Mouse (Mus musculus) small intestine, adult 2 months (tissue): ENCODE measurements around the gene Wdr24. TPM values are rescaled to one million over a fixed set of nuclear protein-coding genes. Genes with fewer than 3 reads are reported as not detected.

Experiments
- H3K27ac ChIP-seq: fragments of 200-500 bp; 2 replicates; pipeline ENCODE4 v1.5.1; 2012; ENCODE audit warnings: low read depth, low read length, control low read depth, inconsistent platforms; ENCODE audit not compliant: insufficient read depth
- H3K27me3 ChIP-seq: fragments of 200-500 bp; 2 replicates; pipeline ENCODE4 v1.6.1; 2012; ENCODE audit warnings: mild to moderate bottlenecking, moderate library complexity, low read length, inconsistent platforms; ENCODE audit not compliant: control insufficient read depth, insufficient read depth
- H3K36me3 ChIP-seq: fragments of 200-500 bp; 2 replicates; pipeline ENCODE4 v1.6.1; 2012; ENCODE audit warnings: mild to moderate bottlenecking, low read length, control low read depth, inconsistent platforms; ENCODE audit not compliant: control insufficient read depth, insufficient read depth
- H3K4me1 ChIP-seq: fragments of 200-500 bp; 2 replicates; pipeline ENCODE4 v1.6.1; 2012; ENCODE audit warnings: low read length, inconsistent platforms, mixed read lengths; ENCODE audit not compliant: control insufficient read depth, insufficient read depth, insufficient read length
- H3K4me3 ChIP-seq: fragments of 200-500 bp; 2 replicates; pipeline ENCODE4 v1.5.1; 2012; ENCODE audit warnings: low read depth, mild to moderate bottlenecking, control low read depth, inconsistent platforms, low read length, moderate library complexity
- CTCF ChIP-seq: fragments of 200-500 bp; IDR thresholded peaks from 2 replicates; pipeline ENCODE4 v1.5.1; 2012; ENCODE audit warnings: low read depth, mild to moderate bottlenecking, control low read depth, inconsistent platforms, low read length, moderate library complexity, mixed read lengths; ENCODE audit not compliant: insufficient replicate concordance, insufficient read length; ENCODE audit errors: extremely low read depth
- POLR2A ChIP-seq: fragments of 200-500 bp; IDR thresholded peaks from 2 replicates; pipeline ENCODE4 v1.6.1; 2012; ENCODE audit warnings: low read depth, mild to moderate bottlenecking, control low read depth, inconsistent platforms, low read length, moderate library complexity
- WGBS: fragments of 180-500 bp; shearing (Covaris S2); methylation state at CpG from one replicate; pipeline ENCODE4 v1.1.7; 2018; 5-methylcytosine and 5-hydroxymethylcytosine counted together
- polyA plus RNA-seq: library from polyadenylated mRNA; depleted of rRNA; stranded (reverse); fragments of >200 nt; gene quantifications from 2 replicates; pipeline ENCODE4 v1.2.3, GENCODE M21; 2012; rRNA removed

Gene Wdr24
- 18.2 and 40.0 TPM in 2 replicates for polyA plus RNA-seq

DNA sequence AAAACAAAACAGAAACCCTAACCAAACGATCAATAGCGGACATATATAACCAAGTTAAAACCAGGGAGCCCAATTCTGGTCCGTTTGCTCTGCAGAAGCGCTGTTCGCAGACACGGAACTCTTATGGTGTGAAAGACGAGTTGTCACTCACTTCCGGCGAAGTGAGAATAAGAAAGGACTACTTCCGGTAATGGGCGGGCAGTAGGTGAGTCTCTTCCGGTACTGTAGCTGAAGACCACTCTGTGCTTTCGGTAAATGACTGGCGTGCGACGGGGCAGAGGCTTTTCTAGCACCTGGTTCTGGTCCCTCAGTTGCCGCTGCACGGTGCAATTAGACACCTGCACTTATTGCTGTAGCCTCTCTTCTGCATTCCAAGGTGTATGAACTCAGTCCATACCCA is at the start of gene Wdr24:
Wdr24 (plus strand) TSS at position 176 of the 400 bp plus-strand sequence.
- TF ChIP-seq CTCF: no peak
- no peak for TF ChIP-seq POLR2A
- H3K27ac ChIP-seq: peak within 1 kb of the TSS; percentile 52
- H3K36me3 ChIP-seq: peaks cover 11% of the 10 kb centered on the region
- peaks cover 21% of the 10 kb centered on the region for H3K4me1 ChIP-seq
- peaks cover 14% of the 10 kb centered on the region; the same call in 1 of the 2 replicates for H3K27me3 ChIP-seq
- H3K4me3 ChIP-seq: peak within 1 kb of the TSS; percentile 91
- WGBS: under 1% methylated on average over 18 of the region's 18 CpGs

DNA sequence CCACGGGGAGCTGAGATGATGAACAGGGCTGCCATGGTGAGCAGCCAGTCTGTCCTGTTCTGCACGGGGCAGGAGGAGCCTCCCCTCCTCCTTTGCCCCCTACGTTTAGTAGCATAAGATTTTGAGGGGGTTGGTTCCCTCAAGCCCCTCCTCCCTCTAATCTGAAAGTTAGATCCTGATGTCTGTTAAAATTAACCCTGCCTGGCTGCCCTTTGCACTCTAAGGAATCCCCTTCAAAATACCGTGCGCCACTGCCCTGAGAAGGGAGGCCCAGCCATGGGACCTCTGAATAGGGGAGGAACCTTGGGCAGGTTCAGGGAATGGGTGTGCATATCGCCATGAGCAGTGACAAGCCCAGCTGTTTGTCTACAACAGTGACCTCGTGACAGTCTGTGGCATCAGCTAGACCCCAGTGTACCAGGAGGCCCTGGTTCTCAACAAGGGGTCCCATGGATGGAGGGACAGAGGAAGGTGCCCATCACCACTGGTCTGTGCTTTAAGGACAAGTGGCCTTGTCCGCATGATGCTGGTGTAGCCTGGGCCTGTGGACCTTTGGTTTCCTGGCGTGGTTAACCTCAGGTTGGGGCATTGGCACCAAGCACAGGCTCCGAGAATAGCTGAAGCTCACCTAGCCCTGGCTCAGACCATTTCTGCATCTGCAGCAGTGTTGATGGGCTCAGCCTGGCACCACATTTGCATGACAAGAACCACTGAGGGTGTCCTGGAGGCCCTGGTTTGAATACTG is 47.9 kb upstream of the Wdr24 start:
- no peak overlapping the region for H3K4me3 ChIP-seq
- no peaks in the 10 kb centered on the region for H3K27me3 ChIP-seq
- peaks cover 7% of the 10 kb centered on the region; the same call in 1 of the 2 replicates for H3K4me1 ChIP-seq
- 78% methylated on average over 10 of the region's 10 CpGs for WGBS
- H3K36me3 ChIP-seq: peaks cover 28% of the 10 kb centered on the region
- no peak overlapping the region for H3K27ac ChIP-seq
- TF ChIP-seq CTCF: no peak
- no peak for TF ChIP-seq POLR2A

DNA sequence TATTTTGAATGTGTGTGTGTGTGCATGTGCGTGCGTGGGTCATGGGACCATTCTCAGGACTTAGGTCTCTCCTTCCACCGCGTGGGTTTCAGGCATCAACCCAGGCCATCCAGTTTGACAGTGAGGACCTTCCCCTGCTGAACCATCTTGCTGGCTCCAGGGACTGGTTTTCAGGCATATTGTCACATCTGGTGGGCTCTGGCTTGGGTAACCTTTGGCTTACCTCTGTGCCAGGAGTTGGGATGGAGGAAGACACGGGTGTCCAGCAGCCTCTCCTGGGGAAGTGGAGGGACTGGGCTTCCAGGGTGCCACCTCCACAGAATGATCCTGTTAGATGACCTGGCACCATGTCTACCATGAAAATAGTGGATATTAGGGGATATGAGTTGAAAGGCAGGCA is 45.5 kb upstream of the Wdr24 start:
- Histone ChIP-seq H3K27me3 (no peaks in the 10 kb centered on the region), H3K4me3 (no peak overlapping the region), H3K36me3 (peaks cover 46% of the 10 kb centered on the region), H3K4me1 (peaks cover 7% of the 10 kb centered on the region; the same call in 1 of the 2 replicates), H3K27ac (no peak overlapping the region)
- 96% methylated on average over 5 of the region's 5 CpGs for WGBS
- TF ChIP-seq POLR2A: no peak
- TF ChIP-seq CTCF: no peak

DNA sequence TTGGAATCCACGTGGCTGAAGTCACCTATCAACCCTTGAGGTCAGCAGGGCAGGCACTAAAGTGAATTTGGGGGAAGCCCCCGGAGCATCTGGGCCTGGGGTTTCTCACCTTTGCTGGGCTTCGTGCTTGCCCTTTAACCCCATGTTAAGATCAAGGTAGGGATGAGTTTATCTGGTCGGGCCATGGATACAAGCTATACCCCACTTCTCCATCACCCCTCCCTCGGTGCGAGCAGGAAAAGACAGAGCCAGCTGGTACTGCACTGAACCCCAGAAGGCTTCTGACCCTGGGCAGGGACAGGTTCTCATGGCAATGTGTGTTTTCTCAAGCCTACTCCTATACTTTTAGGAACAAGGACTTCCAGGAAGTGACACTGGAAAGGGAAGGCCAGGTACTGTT is 42.1 kb upstream of the Wdr24 start:
- Histone ChIP-seq H3K36me3 (peaks cover 46% of the 10 kb centered on the region), H3K27me3 (no peaks in the 10 kb centered on the region), H3K4me3 (no peak overlapping the region), H3K27ac (no peak overlapping the region), H3K4me1 (peaks cover 3% of the 10 kb centered on the region; the same call in 1 of the 2 replicates)
- 73% methylated on average over 6 of the region's 6 CpGs for WGBS
- TF ChIP-seq CTCF (no peak), POLR2A (no peak)

DNA sequence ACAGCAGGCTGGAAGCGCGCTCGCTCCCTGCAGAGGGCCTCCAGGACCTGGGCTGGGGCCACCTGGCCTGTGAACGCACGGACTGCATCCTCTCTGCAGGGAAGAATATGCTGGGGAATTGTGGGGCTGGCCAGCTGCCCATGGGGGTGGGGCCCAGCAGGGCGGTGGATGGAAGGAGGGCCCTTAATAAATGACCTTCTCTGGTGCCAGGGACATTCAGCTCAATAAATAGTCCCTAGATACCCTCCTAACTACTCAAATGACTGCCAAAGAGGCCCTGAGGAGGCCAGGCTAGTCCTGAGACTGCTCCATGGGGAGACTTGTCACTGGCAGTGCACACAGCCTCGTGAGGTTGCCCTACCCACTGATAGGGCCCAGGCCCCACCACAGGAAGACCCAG is 40.3 kb upstream of the Wdr24 start:
- TF ChIP-seq POLR2A (no peak), CTCF (no peak)
- H3K36me3 ChIP-seq: peaks cover 34% of the 10 kb centered on the region
- WGBS: 56% methylated on average over 7 of the region's 7 CpGs
- H3K4me3 ChIP-seq: no peak overlapping the region
- H3K27ac ChIP-seq: no peak overlapping the region
- H3K27me3 ChIP-seq: no peaks in the 10 kb centered on the region
- H3K4me1 ChIP-seq: peaks cover 3% of the 10 kb centered on the region; the same call in 1 of the 2 replicates

DNA sequence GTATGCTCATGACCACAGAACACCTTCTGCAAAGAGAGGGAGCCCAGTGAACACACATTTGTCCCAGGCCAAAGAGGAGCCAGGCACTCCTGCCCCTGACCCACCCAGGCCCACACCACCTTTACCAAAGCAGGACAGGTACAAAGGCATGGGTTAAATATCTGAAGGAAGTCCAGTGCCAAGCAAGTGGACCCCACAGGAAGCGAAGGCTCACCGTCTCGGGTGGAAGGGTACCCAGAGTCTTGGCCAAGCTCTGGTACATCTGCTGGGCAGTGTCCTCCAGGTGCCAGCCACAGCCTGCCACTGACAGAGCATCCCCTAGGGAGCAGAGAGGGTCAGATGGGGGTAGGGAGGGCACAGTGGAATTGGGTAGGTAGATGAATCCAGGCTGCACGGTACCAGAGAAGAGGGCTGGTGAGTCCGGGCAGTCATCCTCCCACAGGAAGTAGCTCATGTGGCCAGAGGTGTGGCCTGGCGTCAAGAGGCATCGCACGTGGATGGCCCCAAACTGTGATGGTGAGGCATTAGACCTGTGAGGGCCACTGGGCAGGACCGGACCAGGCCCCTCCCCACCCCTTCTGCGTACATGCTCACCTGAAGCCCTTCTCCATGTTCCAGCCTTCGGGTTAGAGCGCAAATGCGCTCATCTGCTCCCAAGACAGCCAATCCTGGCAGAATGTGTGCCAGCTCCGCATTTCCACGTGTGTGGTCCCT is 39.4 kb upstream of the Wdr24 start:
- WGBS: 82% methylated on average over 15 of the region's 15 CpGs
- H3K27ac ChIP-seq: no peak overlapping the region
- no peaks in the 10 kb centered on the region for H3K27me3 ChIP-seq
- TF ChIP-seq POLR2A (no peak), CTCF (no peak)
- H3K4me1 ChIP-seq: peaks cover 3% of the 10 kb centered on the region; the same call in 1 of the 2 replicates
- peaks cover 31% of the 10 kb centered on the region for H3K36me3 ChIP-seq
- no peak overlapping the region for H3K4me3 ChIP-seq

DNA sequence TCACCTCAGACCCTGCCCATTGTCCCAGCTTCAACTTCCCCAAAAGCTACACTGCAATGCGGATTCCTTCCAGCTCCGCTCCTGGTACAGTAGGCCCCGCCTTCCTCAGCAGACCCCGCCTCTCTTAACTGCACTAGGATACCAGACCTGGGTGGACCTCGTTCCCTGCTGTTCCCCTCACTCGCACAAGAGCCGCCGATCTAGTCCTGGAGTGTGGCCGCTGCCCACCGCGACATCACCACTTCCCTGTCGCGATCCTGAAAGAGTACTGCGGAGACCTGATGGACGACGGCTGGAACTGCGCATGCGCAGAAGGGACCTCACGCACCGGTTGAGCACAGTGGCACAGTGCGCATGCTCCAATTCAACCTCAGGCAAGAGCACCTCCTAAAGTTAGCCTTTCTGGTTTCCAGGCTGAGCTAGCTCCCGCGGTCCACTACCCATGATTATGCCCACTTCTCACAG is 38.1 kb upstream of the Wdr24 start, which contains the start of gene Haghl:
Haghl (minus strand) TSS at position 393 of the 465 bp plus-strand sequence.
- H3K27me3 ChIP-seq: no peaks in the 10 kb centered on the region
- WGBS: under 1% methylated on average over 23 of the region's 23 CpGs
- H3K27ac ChIP-seq: no peak within 1 kb of the TSS
- H3K4me3 ChIP-seq: peak within 1 kb of the TSS; percentile 67
- H3K4me1 ChIP-seq: peaks cover 3% of the 10 kb centered on the region; the same call in 1 of the 2 replicates
- TF ChIP-seq POLR2A (no peak), CTCF (no peak)
- peaks cover 22% of the 10 kb centered on the region for H3K36me3 ChIP-seq
